Mouse (Mus musculus) olfactory bulb, adult 2 months (tissue): ENCODE results near the gene Nxpe3.

ENCODE experiments used
- CTCF ChIP-seq: fragments of 200-500 bp; IDR thresholded peaks from 2 replicates; pipeline ENCODE4 v1.5.1; 2012; ENCODE audit warnings: low read depth, mild to moderate bottlenecking, low read length, moderate library complexity; ENCODE audit not compliant: insufficient read depth
- POLR2A ChIP-seq: fragments of 200-500 bp; IDR thresholded peaks from 2 replicates; pipeline ENCODE4 v1.6.1; 2012; ENCODE audit warnings: mild to moderate bottlenecking, low read depth, low read length, moderate library complexity; ENCODE audit not compliant: insufficient read depth

DNA sequence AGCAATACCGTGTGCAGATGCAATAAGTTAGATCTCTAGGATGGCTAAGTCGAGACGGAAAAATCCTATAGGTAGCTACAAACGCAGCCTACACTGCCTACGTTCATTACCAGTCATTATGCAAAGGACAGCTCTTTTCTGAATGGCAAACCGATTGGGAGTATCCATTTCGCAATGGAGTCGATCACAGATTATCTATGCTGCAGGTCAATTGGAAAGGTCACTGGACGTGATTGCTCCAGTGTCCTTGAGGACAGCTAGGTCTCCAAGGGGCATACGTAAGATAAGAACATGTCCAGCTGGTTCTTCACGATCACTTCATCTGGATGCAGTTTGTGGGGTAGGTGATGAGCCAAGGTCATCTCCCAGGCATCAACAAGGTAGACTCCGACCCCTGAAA is 51.2 kb downstream of the Nxpe3 start:
- TF ChIP-seq CTCF: no peak
- no peak for TF ChIP-seq POLR2A
